Mouse (Mus musculus): ENCODE results near the gene Gm17482. TPM values are rescaled to one million over a fixed set of nuclear protein-coding genes. Genes with fewer than 3 reads are reported as not detected.

Gene Gm17482
- total RNA-seq (2021): not detected
- long read RNA-seq, experiment 1, partial matches to known transcripts: 0 of 6 reads
- long read RNA-seq, experiment 1, other reads (novel, unspliced or antisense): 6 of 6 reads
- long read RNA-seq, experiment 2, partial matches to known transcripts: 0 of 1 reads
- long read RNA-seq, experiment 2, other reads (novel, unspliced or antisense): 1 of 1 reads

GRCm38 (mm10) chr6:115227043-115227442 lies at the start of gene Gm17482:
Gene Gm17482 (plus strand): TSS chr6:115227343.
- no peak for DNase-seq

GRCm38 (mm10) chr6:115178826-115179225 lies 48.3 kb upstream of the Gm17482 start:
- DNase-seq: peak; percentile 19 to 51

DNA sequence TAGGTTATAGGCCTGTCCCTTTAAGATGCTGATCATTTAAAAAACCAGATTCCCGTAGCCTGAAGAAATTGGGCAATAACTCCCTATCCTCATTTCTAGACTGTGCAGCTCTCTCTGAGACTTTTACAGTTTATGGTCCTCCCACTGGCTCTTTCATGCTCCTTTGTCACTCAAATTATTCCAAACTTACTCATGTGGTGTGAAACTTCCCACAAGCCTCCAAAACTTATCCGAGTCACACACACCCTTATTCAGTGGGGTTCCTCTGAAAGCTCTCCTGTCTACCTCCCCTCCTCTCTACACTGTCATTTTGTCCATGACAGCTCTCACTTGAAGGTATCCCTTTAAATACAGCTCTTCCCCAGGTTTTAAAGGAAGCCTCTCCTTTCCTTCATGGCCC lies 46.0 kb upstream of the Gm17482 start:
- DNase-seq: no peak

DNA sequence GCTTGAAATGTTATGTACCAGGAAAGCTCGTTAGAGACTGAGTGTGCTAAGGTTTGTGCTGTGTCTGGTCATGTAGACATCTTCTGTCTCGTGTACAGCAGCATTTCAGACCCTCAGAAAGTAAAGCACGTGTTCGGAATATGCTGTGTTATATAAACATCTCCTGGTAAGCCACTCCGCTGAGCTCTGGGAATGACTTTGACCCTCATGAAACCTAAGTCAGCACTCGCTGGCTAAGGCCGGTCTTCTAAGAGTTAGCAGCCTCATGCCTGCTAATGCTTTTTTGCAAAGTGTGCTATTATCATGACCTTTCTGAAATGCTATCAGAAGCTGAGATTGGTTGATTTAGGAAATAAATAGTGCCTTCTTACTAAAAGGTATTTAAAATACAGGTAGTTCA lies 36.0 kb upstream of the Gm17482 start:
- no peak for DNase-seq

DNA sequence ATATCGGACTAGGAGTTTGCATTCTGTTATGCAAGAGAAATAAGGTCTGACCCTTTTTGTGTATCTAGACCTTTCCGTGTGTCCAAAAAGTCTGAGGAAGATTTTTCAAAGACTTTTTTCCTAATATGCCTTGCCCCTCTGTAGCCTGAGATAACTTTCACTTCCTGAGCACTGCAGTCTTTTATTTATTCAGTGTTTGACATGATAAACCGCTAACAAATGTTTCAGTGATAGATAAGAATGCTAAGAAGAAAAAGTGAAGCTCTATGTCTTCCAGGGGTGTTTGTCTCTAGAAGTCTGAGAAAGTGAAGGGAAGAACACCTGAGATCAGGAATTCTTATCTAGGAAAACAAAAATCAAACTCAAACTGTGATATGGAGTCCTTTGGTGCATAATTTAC lies 26.4 kb upstream of the Gm17482 start:
- DNase-seq: no peak

- no peak for DNase-seq
These were observed 24.1 kb upstream of the Gm17482 start for GRCm38 (mm10) chr6:115203029-115203428.

- no peak for DNase-seq
These were observed 17.0 kb upstream of the Gm17482 start for GRCm38 (mm10) chr6:115210187-115210586.

DNA sequence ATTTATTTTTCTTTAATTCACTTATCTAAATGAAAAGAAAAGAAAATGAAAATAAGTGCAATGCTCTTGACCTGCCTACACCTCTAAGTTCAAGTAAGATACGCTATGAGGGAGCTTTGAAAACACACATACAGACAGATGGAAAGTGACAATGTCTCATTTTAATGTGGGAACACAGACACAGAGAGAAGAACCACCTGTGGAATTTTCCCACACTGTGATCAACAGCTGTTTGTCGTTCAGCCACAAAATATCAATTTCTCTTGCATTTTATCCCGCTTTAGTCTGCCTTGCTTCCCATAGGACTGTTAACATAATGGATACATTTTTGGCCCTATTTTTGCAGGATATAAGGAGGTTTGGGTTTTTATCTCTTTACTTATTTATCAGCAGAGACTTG lies 16.3 kb upstream of the Gm17482 start:
- DNase-seq: no peak

DNA sequence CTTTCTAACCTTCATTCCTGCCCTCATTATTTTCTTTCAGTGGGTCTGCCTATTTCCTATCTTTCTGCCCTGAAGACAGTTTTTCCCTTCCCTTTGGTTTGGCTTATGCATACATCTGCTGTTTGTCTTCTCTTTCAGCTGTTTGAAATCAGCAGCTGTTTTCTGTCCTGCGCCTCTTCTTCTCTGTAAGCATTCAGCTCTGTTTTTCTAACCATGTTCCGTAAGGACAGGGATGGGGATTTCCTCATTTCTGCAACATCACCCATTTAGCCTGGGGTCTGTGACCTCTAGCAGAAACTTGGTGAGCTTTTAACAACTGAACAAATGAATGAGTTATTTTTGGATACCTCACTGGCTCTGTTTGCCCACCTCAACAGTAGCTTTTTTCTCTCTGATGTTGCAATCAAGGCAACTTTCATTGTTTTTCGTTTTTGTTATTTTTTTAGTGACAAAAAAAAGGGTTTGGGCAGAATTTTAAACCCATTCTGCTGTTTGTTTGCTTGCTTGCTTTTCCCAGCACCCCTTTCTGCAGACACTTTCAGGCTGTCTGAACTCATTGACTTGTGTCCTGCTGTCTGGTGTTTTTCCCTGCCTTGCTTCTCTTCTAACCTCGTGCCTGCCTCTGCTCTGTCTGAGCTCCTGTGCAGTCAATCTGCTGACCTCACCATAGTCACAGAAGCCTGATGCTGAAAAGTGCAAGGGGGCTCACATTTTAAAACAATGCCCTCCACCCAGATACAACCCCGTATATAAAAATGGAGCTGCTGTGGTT lies 14.8 kb upstream of the Gm17482 start:
- peak in 1 of 2 experiments; percentile 35 for DNase-seq

- DNase-seq: peak in 1 of 2 experiments; percentile 29
These were observed 14.0 kb upstream of the Gm17482 start for GRCm38 (mm10) chr6:115213129-115213528.

DNA sequence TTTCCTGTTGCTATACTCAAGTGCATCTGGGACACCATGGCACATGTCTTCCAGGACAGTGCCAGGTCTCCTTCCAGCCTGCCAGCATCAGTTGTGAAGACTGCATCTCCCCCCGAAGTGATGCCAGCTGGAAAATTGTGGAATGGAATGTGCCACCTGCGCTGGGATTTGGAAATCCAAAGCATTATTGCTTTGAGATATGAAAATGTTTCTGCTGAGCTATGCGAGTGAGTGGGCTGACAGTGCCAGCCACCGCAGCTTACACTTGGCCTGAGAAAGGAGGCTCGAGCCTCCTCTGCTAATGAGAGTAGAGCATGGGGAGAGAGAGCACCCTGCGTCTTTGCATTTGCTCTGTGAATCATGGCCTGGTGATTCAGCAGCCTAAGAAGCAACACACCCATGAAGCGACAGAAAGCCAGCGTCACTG lies 5.9 kb upstream of the Gm17482 start:
- DNase-seq: no peak

DNA sequence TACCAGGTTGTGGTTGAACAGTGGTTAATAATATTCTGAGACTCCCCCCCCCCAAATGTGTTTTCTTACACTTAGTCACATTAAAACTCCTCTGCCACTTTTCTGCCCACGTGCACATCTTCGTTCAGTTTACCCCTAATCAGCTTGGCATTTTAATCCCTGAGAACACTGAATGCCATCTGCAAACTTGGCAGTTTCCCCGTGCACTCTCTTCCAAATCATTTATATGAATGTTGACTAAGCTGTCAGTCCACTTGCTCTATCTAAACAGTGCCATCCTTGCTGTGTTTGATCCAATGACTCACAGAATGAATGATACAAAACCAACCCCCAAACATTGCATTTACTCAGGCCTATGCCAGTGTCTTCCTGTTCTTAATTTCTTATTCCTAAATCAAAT lies 1.6 kb upstream of the Gm17482 start:
- DNase-seq: no peak

- peak; percentile 78 to 93 for DNase-seq
These were observed 386 bp downstream of the Gm17482 start for GRCm38 (mm10) chr6:115227529-115227928.

DNA sequence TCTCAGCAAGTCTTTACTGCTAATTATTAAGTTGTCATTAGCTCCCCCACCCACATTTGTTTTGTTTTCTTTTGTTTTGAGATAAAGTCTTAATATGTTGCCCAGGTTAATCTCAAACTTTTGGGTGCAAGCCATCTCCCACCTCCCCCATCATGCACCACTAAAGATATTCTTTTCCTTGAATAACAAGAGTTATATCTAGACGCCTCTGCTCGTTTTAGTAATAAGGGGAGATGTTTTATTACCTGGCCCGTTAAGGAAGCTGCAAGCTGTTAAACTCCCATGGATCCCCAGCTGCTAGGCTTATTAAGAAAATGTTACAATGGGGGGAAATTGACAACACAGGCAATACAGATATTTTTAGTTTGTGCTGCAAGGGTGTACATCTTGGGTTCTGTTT lies 3.4 kb downstream of the Gm17482 start:
- DNase-seq: peak in 1 of 2 experiments; percentile 70

DNA sequence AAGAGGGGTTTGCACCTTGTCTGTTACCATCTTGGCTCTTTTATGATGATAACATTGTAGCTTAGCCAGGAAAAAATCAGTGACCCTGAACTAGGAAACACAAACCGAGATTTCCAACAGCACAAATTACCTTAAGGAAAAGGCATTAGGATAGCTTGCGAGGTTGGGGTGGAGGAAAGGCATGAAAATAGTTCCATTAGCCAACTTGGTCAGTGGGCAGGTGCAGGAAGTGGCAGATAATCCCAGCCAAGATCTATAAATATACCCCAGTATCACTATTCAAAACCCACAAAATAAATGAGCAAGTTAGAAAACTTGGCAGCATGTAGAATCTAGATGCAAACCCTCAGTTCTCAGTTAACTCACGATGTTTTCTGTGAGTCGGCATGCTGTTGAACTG lies 4.7 kb downstream of the Gm17482 start:
- DNase-seq: peak in 1 of 2 experiments; percentile 63

GRCm38 (mm10) chr6:115232562-115232961 lies 5.4 kb downstream of the Gm17482 start:
- DNase-seq: peak; percentile 55 to 85

- peak; percentile 78 to 92 for DNase-seq
These were observed 11.2 kb downstream of the Gm17482 start for GRCm38 (mm10) chr6:115238031-115239027.

DNA sequence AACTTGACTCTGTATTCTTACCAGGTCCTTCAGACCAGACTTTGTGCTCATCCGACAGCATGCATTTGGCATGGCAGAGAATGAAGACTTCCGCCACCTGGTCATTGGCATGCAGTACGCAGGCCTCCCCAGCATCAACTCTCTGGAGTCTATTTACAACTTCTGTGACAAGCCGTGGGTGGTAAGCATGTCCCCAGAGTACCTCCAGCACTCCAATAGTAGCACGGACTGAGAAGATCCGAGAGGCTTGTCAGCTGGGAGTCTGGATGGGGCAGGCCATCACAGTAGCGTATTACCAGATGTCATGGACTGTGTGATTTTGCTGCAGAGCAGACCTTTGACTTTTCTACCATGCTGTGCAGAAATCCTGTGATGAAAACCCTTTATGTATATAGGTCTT lies 12.2 kb downstream of the Gm17482 start:
- DNase-seq: no peak

DNA sequence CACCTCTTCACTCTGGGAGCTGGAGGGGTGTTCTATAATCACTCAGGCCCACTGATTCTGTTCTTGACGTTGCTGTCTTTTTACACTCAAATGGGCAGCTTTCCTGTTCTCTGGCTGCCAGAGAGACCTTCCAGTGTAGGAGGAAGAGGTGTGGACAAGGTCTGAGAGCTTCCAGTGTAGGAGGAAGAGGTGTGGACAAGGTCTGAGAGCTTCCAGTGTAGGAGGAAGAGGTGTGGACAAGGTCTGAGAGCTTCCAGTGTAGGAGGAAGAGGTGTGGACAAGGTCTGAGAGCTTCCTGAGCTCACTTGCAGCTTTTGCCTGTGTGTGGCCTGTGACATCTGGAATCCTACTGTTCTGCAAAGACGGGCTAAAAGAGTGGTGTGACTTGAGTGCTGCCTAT lies 13.3 kb downstream of the Gm17482 start:
- DNase-seq: peak in 1 of 2 experiments; percentile 54

DNA sequence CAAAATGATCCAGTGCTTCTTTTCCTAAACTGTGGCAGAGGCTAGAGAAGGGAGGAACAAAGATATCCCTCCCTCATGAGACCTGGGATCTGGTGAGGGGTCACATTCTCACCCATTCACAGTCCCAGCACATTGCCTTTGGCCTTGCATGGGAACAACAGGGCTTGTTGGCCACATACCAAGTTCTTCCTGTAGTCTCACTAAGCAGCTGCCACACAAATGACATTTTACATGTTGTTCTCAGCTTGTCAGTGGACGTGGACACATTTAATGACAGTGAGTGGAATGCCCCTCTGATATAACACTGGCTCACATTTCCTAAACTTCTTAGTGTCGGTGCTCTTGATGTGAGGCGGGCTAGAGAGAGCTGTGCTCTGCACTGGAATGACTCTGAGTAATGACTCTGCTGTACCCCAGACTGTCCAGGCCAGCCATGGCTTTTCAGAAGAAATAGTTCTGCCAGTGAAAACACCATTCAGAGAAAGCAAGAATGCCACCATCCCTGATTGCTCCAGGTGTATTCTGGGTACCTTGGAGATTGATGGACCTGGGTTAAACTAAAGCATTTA lies 14.1 kb downstream of the Gm17482 start:
- DNase-seq: no peak

DNA sequence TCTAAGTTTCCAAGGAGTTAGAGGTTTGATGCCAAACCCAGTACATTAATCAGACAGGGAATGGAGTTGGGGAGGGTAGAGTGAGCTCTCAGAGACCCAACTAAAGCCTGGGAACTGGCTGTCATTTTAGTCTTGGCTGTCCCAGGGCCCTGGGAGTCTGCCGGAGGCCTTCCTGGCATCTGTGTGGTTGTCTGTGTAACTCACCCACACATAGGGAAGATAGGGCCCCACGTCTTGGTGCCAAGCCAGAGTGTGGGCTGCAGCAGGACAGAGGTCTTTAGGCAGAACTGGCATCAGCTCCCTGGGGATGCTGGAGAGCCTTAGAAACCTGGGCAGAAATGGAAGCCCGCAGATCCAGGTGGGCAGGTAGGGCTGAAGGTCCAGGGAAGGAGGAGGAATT lies 14.8 kb downstream of the Gm17482 start:
- DNase-seq: no peak

DNA sequence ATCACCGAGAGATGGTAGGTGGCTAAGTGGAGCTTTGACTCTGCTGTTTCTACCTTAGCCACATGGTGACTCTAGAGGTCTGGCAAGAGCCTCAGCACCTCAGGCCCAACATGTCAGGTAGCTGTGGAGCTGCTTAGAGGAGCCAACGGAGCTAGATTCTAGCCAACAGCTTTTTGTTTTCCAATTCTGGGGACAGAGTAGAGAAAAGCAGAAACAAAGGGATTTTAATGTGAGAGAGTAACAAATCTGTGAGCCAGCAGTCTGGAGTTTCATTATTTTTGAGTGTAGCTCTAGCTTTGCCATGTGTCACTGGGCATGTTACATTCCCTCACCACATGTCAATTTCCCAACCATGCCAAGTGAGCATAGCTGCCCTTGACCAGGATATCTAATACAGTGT lies 17.1 kb downstream of the Gm17482 start:
- DNase-seq: no peak
